Mouse (Mus musculus): ENCODE measurements around the gene Cnnm3.

Gene Cnnm3

DNA sequence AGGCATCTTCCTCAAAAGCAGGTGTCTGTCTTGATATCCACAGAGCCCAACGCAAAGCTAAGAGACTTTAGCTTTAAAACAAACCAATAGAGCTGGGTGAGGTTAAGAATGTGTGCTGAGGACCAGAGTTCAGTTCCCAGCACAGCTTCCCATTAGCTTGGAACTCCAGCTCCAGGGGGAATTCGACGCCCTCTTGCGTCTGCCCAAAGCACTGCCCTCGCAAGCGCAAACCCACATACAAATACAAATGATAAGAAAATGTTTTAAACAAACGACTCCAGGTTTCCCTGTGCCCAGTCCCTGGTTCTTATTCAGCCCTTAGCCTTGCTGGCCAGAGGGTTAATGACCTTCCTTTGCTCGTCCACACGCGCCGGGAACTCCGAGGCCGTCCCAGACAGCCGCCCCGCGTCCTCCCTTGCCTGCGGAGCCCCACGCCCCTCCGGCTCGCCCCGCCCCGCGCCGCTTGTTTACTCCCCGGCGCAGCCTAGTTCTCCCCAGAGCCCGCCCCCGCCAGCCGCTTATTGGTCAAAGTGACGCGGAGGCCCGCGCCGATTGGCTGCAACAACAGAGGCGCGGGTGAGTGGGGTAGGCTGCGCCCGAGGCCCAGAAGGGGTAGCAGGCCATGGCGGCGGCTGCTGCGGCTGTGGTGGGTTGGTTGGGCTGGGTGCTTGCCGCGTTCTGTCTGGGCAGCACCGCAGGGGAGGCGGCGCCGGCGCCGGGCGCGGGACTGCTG, at the start of gene Cnnm3:
Gene Cnnm3, plus strand, starts transcription at position 579 of the 733 bp plus-strand sequence.
- CTCF ChIA-PET: interaction anchor here (0.5 to 3.5 kb wide), 73 partner anchors 9 to 1975 kb away, joined by 3 to 39 read pairs (median 4); partner anchors contain the start of genes Ankrd39 (in 4 of the 4), 4933424G06Rik (in 1 of the 4), Lman2l (in 1 of the 4) and Sema4c (in 1 of the 4)
- POLR2A ChIA-PET: interaction anchor here (0.6 to 1.9 kb wide), 35 partner anchors 8 to 1208 kb away, joined by 3 to 13 read pairs (median 4); partner anchors contain the start of genes Ankrd39 (in 2 of the 4), 2010300C02Rik (in 1 of the 4), Arid5a (in 1 of the 4) and Sema4c (in 1 of the 4)

DNA sequence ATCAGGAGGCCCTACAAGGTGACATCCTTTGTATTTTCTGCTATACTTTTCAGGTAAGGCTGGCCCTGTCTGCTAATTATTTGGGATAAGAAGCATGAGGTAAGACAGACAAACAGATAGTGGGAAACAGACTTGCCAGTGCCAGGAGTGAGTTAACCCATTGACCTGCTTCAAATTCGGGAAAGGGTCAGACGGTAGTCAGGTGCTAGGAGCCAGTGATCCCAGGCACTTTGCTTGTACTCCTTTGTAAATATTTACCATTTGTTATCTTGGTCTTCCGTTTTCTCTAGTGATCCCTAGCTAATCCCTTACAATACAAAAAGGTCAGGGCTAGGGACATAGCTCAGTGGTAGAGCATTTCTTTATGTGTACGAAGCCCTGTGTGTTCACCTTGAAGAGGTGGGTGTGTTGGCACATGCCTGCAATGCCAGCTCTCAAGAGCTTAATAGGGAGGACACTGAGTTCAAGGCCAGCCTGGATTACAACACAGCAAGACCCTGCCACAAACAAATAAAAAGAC, 46.0 kb upstream of the Cnnm3 start:
- CTCF ChIA-PET: no interaction called here
- POLR2A ChIA-PET: no interaction called here

DNA sequence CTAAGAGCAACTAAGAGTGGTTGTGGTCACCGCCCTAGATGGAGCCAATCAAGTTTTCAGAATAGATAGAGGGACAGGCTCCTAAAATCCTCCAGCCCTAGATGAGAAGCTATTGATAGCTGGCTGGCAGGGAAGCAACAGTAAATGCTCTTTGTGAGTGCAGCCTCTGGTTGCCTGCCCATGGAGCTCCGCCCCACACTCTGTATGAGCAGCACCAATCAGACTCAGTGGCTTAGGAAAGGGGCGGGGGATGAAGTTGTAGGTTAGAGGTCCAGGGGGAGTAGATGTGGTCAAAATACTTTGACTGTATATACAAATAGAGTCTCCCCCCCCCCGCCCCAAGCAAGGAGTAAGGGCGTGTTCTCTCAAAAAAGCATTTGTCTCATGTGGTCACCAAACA, 44.2 kb upstream of the Cnnm3 start:
- ChIA-PET CTCF (interaction anchor here in 1 of 4 experiments (0.9 to 1.5 kb wide), 3 partner anchors 25 to 44 kb away, joined by 3 to 7 read pairs (median 4); no protein-coding TSS in a partner anchor), POLR2A (interaction anchor here in 3 of 4 experiments (0.6 to 1.6 kb wide), 7 partner anchors 9 to 1208 kb away, joined by 3 to 5 read pairs (median 4); partner anchors contain the start of genes Kansl3 (in 1 of the 3) and Lman2l (in 1 of the 3))

DNA sequence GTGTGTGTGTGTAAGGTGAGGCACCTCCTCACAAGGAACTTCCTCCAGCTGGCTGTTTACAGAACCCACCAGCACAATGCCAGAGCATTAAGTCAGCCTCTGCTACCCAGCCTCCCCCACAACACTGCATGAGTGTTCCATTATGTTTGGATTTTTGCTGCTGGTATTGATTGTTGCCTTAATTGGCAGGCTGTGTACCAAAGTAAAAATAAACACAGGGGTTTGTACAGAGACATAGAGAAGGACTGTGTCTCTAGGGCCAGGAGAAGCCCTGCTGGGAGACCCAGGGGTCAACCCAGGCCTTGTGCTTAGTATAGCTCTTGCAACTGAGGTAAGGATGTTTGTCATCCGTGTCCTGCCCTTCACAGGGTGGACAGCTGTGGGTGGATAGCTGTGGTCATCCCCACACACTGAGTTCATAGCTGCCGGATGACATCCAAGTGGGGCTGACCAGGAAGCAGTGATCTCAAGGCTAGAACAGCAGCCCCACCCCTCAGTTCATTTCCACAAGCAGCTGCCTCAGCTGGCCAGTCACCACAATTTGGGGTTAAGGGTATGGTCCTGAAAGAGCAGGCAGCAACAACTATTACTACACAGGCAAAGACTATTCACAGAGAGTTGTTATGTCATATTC, 41.7 kb upstream of the Cnnm3 start:
- POLR2A ChIA-PET: interaction anchor here in 1 of 4 experiments (0.6 kb wide), 1 partner anchor 588 kb away, joined by 3 read pairs; no protein-coding TSS in a partner anchor
- CTCF ChIA-PET: interaction anchor here in 1 of 4 experiments (0.6 to 1.0 kb wide), 2 partner anchors 32 to 41 kb away, joined by 3 to 4 read pairs; no protein-coding TSS in a partner anchor

DNA sequence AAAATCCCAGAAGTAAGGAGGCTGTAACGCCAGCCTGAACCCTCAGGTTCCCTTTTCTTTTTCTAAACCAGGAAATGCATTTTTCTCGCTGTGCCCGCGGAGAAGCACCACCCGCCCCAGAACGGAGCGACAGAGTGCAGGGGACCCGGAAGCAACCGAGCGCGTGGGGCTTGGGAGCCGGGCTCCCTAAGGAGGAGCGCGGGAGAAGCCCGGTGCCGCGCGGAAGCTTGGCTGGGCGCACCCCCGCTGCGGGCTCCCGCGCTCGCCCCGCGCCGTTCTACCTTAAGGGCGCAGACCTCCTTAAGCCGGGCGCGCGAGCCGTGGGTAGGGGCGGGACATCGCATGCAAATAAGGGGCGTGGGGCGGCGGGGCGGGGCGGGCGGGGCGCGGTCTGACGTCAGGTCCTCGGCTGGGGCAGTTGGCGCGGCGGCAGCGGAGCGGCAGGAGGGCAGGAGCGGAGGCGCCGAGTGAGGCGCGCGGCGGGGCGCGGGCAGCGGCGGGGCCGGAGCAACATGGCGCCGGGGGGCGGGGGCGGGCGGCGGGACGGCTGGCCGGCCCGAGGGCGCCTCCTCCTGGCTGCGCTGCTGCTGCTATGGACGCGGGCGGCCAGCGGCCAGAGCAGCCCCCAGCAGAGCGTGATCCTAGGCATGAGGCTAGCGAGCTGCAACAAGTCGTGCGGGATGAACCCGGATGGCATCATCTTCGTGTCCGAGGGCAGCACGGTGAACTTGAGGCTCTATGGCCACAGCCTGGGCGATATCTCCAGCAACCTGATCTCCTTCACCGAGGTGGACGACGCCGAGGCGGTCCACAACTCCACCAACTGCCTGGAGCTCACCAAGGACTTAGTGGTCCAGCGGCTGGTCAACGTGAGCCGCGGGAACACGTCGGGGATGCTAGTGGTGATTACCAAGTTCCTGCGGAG, 40.2 kb upstream of the Cnnm3 start, which contains the start of gene Cnnm4:
Gene Cnnm4, plus strand, starts transcription at position 440 of the 925 bp plus-strand sequence.
- POLR2A ChIA-PET: interaction anchor here (0.5 to 1.3 kb wide), 11 partner anchors 10 to 212 kb away, joined by 3 to 5 read pairs (median 3); partner anchors contain the start of genes Arid5a (in 1 of the 4) and Lman2l (in 1 of the 4)

DNA sequence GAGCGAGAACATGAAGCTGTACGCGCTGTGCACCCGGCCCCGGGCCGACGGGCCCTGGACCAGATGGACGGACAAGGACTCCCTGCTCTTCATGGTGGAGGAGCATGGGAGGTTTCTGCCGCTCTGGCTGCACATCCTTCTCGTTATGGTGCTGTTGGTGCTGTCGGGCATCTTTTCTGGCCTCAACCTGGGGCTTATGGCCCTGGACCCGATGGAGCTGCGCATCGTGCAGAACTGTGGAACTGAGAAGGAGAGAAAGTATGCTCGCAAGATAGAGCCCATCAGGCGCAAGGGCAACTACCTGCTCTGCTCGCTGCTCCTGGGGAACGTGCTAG, 39.6 kb upstream of the Cnnm3 start:
- ChIA-PET POLR2A (interaction anchor here (0.5 to 1.3 kb wide), 13 partner anchors 9 to 212 kb away, joined by 3 to 6 read pairs (median 3); partner anchors contain the start of genes Arid5a (in 2 of the 4) and Lman2l (in 1 of the 4)), CTCF (interaction anchor here in 3 of 4 experiments (0.5 to 1.4 kb wide), 11 partner anchors 20 to 212 kb away, joined by 3 to 10 read pairs (median 3); partner anchors contain the start of gene Ankrd39 (in 3 of the 3))

More for the DNA sequence above, 40.2 kb upstream of the Cnnm3 start, which contains the start of gene Cnnm4:
- CTCF ChIA-PET: interaction anchor here in 3 of 4 experiments (0.5 to 1.4 kb wide), 11 partner anchors 21 to 213 kb away, joined by 3 to 10 read pairs (median 3); partner anchors contain the start of gene Ankrd39 (in 3 of the 3)

DNA sequence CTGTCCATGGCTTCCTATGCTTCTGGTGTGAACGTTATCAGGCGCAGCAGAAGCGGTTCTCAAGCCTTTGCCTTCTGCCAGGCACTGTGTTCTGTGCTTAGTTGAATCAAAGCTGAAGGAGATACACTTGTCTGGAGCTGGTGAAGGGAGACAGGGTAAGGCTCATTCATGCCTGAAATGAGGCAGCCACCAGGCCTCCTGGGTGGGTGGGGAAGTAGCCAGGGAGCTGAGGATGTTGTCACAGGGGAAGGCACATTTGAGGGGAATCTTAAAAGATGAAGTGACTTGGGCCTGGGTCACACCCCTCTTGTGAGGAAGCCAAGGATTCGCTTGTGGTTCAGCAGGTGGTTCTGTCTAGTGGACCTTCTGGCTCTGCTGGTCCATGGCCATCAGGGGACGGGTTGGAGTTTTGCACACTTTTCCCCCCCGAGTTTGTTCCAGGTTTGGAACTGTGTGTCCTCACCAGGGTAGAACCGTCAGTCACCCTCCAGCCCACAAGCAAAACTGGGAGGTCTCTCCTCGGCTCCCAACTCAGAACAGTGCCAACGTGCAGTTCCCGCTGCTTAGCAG, 38.4 kb upstream of the Cnnm3 start:
- ChIA-PET POLR2A (interaction anchor here in 2 of 4 experiments (1.2 to 2.2 kb wide), 5 partner anchors 11 to 167 kb away, joined by 3 to 6 read pairs (median 4); partner anchors contain the start of gene Arid5a (in 1 of the 2)), CTCF (interaction anchor here in 3 of 4 experiments (0.6 to 1.5 kb wide), 4 partner anchors 23 to 374 kb away, joined by 3 to 4 read pairs (median 4); no protein-coding TSS in a partner anchor)

DNA sequence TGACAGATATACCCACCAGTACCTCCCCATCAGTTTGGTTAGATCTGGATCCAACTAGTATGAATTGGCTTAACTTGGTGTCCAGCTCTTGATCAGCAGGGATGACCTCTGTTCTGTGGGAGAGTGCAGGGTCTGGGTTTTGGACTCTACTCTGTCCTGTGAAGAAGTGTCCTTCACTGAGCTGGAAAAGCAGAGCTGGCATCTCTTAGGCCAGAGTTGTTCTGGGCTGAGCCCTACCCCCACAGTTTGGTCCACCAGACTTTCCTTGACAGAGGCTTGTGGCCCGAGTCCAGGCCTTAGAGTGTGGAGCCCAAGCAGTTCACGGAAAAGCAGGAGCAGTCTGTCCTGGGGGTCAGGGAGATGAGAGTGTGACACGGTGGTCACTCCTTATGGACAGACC, 37.0 kb upstream of the Cnnm3 start:
- ChIA-PET CTCF (interaction anchor here in 1 of 4 experiments (0.7 to 2.3 kb wide), 2 partner anchors 11 to 27 kb away, joined by 3 to 7 read pairs; no protein-coding TSS in a partner anchor), POLR2A (interaction anchor here in 3 of 4 experiments (0.6 to 2.2 kb wide), 4 partner anchors 10 to 225 kb away, joined by 3 to 5 read pairs (median 4); no protein-coding TSS in a partner anchor)

DNA sequence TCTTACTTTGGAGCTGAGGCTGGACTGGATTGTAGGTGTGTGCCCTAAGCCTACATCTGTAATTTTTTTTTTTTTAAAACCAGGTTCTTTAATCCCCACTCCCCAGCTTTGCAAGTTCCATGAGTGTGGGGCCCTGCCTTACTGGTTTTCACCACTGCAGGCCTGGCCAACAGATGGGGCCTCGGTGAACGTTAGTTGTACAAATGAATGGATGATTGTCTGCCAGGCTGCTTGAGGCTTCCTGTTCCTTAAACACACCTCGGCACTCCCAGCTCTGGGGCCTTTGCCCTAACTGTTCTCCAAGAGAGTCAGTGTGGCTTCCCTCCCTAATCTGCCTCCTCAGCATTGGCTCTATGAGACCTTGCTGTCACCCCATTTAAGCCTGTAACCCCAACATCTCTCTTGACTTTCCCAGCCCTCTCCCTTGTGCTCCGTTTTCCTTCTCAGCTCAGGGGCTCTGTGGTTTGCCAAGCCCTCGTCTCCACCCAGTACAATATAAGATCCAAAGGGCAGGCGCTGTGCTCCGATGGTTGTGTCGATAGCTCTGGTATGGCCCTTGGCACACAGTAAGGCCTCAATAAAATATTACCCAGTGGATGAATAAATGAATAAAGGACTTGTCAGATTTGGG, 36.1 kb upstream of the Cnnm3 start:
- CTCF ChIA-PET: interaction anchor here in 3 of 4 experiments (0.7 to 2.3 kb wide), 4 partner anchors 10 to 26 kb away, joined by 3 to 8 read pairs (median 5); no protein-coding TSS in a partner anchor
- POLR2A ChIA-PET: interaction anchor here in 1 of 4 experiments (1.8 to 2.2 kb wide), 2 partner anchors 8 to 72 kb away, joined by 5 to 6 read pairs; partner anchors contain the start of gene Ankrd39

DNA sequence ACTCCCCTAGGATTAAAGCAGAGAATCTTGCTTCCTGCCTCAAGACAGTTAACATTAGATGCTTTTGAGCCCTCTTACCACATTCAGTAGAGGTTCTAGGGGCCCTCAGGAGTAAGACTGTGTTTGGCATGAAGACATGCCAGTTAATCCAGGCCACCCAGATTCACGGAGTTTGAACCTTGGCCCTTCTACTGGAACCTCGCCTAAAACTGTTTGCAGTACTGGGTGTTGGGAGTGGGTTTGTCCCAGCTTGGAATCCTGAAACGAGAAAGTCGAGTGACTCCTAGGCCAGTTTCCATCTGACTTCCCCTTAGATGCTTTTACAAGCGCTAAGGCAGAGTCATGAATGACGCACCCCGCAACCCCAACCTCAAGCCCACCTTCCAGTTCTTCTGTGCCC, 35.2 kb upstream of the Cnnm3 start:
- POLR2A ChIA-PET: interaction anchor here in 2 of 4 experiments (1.1 to 2.2 kb wide), 3 partner anchors 9 to 71 kb away, joined by 3 to 6 read pairs (median 5); partner anchors contain the start of gene Ankrd39 (in 1 of the 2)

DNA sequence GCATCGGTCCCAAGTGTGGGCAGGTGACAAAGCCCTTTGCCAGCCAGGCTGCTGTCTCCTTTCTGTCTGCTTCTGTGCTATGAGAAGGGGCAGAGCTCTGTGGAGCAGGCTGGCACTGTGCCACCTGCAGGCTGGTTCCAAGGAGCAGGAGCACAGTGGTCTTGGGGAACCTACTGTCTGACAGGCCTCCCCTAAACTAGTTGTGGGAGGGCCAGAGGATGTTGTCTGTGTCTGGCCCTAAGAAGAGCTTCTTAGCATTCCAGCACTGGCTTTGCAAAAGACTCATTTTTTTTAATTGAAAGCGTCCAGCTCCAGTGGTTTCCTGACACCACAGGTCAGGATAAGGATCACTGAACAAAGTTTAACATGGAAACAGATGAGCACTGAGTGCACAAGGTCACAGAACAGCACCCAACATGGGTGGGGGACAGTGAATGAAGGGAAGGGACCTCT, 33.3 kb upstream of the Cnnm3 start:
- CTCF ChIA-PET: no interaction called here
- POLR2A ChIA-PET: no interaction called here

More for the DNA sequence above, 35.2 kb upstream of the Cnnm3 start:
- CTCF ChIA-PET: interaction anchor here in 2 of 4 experiments (1.0 to 1.9 kb wide), 2 partner anchors 25 kb away, joined by 4 to 8 read pairs; no protein-coding TSS in a partner anchor

DNA sequence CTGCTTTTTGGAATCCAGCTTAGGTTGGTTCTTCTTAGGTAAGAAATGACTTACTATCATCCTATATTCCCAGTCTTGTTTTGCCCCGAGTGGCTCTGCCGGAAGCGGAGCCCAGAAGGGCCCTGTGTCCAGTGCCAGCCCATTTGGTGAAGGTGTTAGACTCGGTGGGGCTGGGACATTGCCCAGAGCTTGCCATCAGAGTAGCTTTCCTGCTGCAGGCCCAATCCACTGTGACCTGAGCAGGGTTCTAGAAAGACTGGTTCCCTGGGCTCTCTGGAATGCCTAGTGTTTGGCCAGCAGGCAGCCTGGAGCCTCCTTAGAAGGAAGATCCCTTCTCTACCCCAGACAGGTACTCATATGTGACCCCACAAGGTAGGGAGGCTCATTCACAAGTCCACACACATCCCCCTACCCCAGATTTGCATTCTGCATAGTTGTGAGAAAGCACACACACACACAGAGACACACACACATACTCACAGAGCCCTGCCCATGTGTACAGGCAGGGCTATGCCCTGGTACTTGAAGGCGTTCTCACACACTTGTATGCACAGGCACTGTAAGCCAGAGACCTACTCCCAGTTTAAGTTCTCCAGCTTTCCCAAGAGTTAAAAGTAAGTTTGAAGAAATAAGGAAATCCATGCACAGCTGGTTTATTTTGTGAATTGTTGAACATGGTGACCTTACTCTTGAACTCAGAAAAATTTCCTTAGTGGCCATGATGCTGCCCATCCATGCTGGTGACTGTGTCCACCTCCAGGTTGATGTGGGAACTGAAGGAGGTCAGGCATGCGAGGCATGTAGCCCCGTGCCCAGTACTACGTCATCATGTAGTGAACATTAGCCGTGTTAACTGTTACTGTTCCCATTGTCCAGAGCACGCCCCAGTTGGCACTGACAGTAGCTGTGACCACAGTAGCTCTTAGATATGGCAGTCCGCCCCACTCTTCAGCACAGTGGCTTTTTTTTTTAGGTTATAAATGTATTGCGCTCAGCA, 31.5 kb upstream of the Cnnm3 start:
- POLR2A ChIA-PET: interaction anchor here in 1 of 4 experiments (1.2 kb wide), 1 partner anchor 8 kb away, joined by 3 read pairs; the partner anchor contains the start of gene Cnnm4
- CTCF ChIA-PET: interaction anchor here in 2 of 4 experiments (0.5 to 0.7 kb wide), 2 partner anchors 47 to 670 kb away, joined by 8 read pairs; no protein-coding TSS in a partner anchor

DNA sequence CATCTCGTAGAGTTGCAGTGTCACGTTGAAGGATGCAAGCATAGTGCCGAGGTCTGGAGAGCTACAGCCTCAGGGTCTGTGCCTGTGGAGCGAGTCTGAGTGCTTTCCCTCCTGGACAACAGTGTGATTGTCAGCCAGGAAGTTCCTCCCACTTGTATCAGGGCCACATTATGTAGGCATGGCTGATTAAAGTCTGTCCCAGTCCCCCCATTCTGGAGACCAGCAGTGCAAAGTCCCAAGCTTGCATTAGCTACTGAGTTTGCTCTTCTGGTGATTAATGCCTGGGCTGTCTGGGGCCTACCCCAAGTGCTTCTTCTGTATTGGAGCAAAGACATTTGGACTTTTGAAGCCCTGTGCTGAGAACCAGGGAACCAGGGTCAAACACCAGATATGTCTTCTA, 27.8 kb upstream of the Cnnm3 start:
- POLR2A ChIA-PET: interaction anchor here in 3 of 4 experiments (0.6 to 1.6 kb wide), 3 partner anchors 13 to 215 kb away, joined by 3 to 4 read pairs (median 3); no protein-coding TSS in a partner anchor

DNA sequence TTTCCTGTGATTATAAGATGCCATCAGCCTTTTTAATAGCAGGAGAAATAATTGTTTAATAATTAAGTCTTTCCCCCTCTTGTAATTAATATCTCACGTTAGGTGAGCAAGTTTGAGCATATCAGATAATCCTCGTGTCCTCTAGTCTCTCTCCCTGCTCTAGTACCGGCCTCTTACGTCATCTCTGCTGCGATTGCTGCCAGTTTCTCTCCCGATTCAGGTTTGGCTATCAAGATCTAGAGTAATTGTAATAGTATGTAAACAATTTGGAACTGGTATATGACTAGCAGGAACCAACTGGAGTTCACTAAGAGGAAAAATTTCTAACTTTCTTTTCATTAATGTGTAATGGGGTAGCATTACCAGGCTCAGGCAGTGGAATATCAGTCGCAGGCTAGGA, 26.6 kb upstream of the Cnnm3 start:
- ChIA-PET POLR2A (interaction anchor here in 3 of 4 experiments (0.6 to 1.6 kb wide), 4 partner anchors 11 to 239 kb away, joined by 3 to 5 read pairs (median 4); no protein-coding TSS in a partner anchor), CTCF (interaction anchor here in 1 of 4 experiments (0.6 to 1.7 kb wide), 2 partner anchors 16 to 128 kb away, joined by 9 to 10 read pairs; no protein-coding TSS in a partner anchor)

More for the DNA sequence above, 27.8 kb upstream of the Cnnm3 start:
- CTCF ChIA-PET: interaction anchor here (0.5 to 2.2 kb wide), 4 partner anchors 17 to 49 kb away, joined by 3 to 7 read pairs (median 4); no protein-coding TSS in a partner anchor
